Mouse (Mus musculus): ENCODE data around the gene Ndufs6. TPM values are rescaled to one million over a fixed set of nuclear protein-coding genes. Genes with fewer than 3 reads are reported as not detected.

Ndufs6 gene
- polyA plus RNA-seq, 1 experiment: 150 TPM

DNA sequence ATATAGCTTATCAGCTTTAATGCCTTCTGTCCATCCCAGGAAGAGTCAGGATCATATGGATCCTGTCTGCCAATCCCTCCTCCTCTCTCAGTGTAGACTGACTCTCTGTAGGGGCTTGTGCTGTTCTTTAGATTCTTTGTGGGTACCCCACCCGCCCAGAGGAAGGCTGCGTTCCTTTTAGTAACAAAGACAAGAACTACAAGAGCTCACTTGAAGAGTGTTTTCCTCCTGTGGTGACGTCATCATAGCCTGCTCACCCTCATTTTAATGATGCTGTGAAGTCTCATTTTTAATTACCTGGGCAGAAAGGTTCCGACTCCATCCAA is 22.3 kb downstream of the Ndufs6 start:
- no peaks in the 10 kb centered on the region for H3K4me1 ChIP-seq (ENCODE audit: control insufficient read depth, insufficient read depth, low read length)
- H3K27ac ChIP-seq (ENCODE audit: control insufficient read depth, insufficient read depth, low read depth, low read length): no peak overlapping the region
- H3K27me3 ChIP-seq (ENCODE audit: control insufficient read depth, insufficient read depth, low read length): no peaks in the 10 kb centered on the region
- H3K36me3 ChIP-seq (ENCODE audit: control insufficient read depth, insufficient read depth, low read length): no peaks in the 10 kb centered on the region
- H3K4me3 ChIP-seq (ENCODE audit: control insufficient read depth, low read depth, low read length): no peak overlapping the region
- TF ChIP-seq CTCF (IDR thresholded peaks at IDR 0.05; ENCODE audit: control insufficient read depth, insufficient read depth, insufficient replicate concordance, low read depth, low read length): no peak
- no peak for TF ChIP-seq POLR2A (IDR thresholded peaks at IDR 0.05; ENCODE audit: control insufficient read depth, low read depth, low read length)

DNA sequence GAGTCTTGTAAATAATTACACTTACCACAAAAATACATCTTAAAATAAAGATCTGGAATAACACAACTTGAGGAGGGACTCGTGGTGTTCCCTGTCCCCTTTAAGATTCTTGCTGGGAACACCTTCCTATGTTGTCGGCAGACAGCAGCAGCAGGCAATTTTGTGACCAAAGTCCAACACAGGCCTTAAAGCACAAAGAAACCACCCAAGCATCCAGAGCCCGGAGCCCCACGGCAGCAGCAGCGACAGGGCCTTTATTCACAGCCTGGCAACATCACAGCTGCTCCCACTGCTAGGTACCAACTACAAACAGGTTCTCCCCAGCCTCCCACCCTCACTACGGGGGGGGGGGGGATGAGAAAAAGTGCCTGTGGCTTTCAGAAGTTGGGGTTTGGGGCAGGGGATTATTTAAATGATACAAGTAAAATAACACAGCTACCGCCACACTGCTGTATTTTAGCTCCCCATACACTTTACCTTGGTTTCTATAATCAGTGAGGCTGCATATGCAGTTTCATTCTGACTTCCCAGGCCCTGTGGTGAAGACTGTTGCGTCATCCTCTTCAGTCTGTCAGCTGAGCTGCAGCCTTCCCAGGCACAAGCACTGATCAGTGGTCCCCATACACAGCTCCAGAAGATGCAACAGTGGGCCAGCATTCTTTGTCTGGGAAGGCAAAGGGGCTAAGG is 22.8 kb downstream of the Ndufs6 start:
- H3K4me3 ChIP-seq (ENCODE audit: control insufficient read depth, low read depth, low read length): no peak overlapping the region
- no peak overlapping the region for H3K27ac ChIP-seq (ENCODE audit: control insufficient read depth, insufficient read depth, low read depth, low read length)
- no peaks in the 10 kb centered on the region for H3K4me1 ChIP-seq (ENCODE audit: control insufficient read depth, insufficient read depth, low read length)
- H3K36me3 ChIP-seq (ENCODE audit: control insufficient read depth, insufficient read depth, low read length): no peaks in the 10 kb centered on the region
- no peaks in the 10 kb centered on the region for H3K27me3 ChIP-seq (ENCODE audit: control insufficient read depth, insufficient read depth, low read length)
- no peak for TF ChIP-seq CTCF (IDR thresholded peaks at IDR 0.05; ENCODE audit: control insufficient read depth, insufficient read depth, insufficient replicate concordance, low read depth, low read length)
- TF ChIP-seq POLR2A (IDR thresholded peaks at IDR 0.05; ENCODE audit: control insufficient read depth, low read depth, low read length): no peak

DNA sequence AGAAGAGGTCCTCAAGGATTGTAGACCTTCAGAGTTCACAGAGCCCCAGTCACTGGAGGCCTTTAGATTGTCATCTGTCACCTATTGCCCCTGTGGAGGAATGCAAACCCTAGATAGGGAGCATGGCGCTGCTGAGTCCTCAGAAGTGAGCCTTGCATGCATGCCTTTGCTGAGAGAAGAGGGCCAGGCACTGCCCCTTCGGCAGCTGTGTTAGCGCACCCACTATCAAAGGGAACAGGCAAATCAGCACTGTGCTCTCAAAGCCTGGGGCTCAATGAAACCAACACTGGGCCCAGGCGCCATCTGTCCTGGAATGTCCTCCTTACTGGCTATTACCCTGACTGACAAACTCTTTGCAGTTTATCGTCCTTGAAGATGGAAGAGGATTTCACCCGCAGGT is 23.6 kb downstream of the Ndufs6 start:
- Histone ChIP-seq H3K27me3 (ENCODE audit: control insufficient read depth, insufficient read depth, low read length) (no peaks in the 10 kb centered on the region), H3K36me3 (ENCODE audit: control insufficient read depth, insufficient read depth, low read length) (no peaks in the 10 kb centered on the region), H3K27ac (ENCODE audit: control insufficient read depth, insufficient read depth, low read depth, low read length) (no peak overlapping the region), H3K4me3 (ENCODE audit: control insufficient read depth, low read depth, low read length) (no peak overlapping the region), H3K4me1 (ENCODE audit: control insufficient read depth, insufficient read depth, low read length) (no peaks in the 10 kb centered on the region)
- no peak for TF ChIP-seq POLR2A (IDR thresholded peaks at IDR 0.05; ENCODE audit: control insufficient read depth, low read depth, low read length)
- no peak for TF ChIP-seq CTCF (IDR thresholded peaks at IDR 0.05; ENCODE audit: control insufficient read depth, insufficient read depth, insufficient replicate concordance, low read depth, low read length)

DNA sequence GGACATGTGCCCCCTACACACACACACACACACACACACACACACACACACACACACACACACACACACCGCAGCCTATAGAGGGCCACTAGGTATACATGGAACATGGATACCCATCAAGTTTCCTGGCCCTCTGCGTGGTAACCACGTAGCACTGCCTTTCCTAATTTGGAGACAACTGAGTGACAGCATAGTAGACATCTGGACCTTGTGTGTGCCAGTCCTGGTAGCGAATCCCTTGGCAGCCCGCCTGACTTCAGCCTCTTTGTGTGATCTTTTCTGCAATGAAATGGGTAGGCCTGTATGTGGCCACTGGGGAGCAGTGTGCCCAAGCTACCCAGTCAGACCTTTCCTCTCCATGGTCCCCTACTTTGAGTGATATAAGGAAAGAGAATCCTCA is 29.0 kb downstream of the Ndufs6 start:
- no peaks in the 10 kb centered on the region for H3K36me3 ChIP-seq (ENCODE audit: control insufficient read depth, insufficient read depth, low read length)
- no peak overlapping the region for H3K27ac ChIP-seq (ENCODE audit: control insufficient read depth, insufficient read depth, low read depth, low read length)
- H3K4me3 ChIP-seq (ENCODE audit: control insufficient read depth, low read depth, low read length): no peak overlapping the region
- H3K27me3 ChIP-seq (ENCODE audit: control insufficient read depth, insufficient read depth, low read length): no peaks in the 10 kb centered on the region
- no peaks in the 10 kb centered on the region for H3K4me1 ChIP-seq (ENCODE audit: control insufficient read depth, insufficient read depth, low read length)
- TF ChIP-seq POLR2A (IDR thresholded peaks at IDR 0.05; ENCODE audit: control insufficient read depth, low read depth, low read length): no peak
- TF ChIP-seq CTCF (IDR thresholded peaks at IDR 0.05; ENCODE audit: control insufficient read depth, insufficient read depth, insufficient replicate concordance, low read depth, low read length): no peak

DNA sequence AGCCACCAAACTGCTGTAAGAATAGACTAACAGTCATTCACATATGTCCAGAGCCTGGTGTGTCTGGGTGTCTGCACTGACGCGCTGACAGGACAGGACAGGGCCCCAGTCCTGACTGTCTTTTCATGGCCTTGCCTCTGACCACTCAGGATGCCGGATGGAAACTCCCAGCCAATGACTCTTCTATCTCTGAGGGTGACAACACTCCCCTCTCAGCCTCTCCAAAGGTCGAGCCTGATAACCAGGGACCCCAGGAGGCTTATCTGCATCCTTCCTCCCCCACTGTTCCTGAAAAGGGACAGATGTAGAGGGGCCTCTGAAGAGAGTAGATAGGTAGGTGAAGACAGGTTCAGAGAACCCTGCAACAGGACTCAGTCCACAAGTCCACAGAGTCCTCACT is 29.6 kb downstream of the Ndufs6 start:
- no peak overlapping the region for H3K4me3 ChIP-seq (ENCODE audit: control insufficient read depth, low read depth, low read length)
- H3K4me1 ChIP-seq (ENCODE audit: control insufficient read depth, insufficient read depth, low read length): no peaks in the 10 kb centered on the region
- H3K36me3 ChIP-seq (ENCODE audit: control insufficient read depth, insufficient read depth, low read length): no peaks in the 10 kb centered on the region
- TF ChIP-seq POLR2A (IDR thresholded peaks at IDR 0.05; ENCODE audit: control insufficient read depth, low read depth, low read length) (no peak), CTCF (IDR thresholded peaks at IDR 0.05; ENCODE audit: control insufficient read depth, insufficient read depth, insufficient replicate concordance, low read depth, low read length) (no peak)
- H3K27me3 ChIP-seq (ENCODE audit: control insufficient read depth, insufficient read depth, low read length): no peaks in the 10 kb centered on the region
- no peak overlapping the region for H3K27ac ChIP-seq (ENCODE audit: control insufficient read depth, insufficient read depth, low read depth, low read length)

DNA sequence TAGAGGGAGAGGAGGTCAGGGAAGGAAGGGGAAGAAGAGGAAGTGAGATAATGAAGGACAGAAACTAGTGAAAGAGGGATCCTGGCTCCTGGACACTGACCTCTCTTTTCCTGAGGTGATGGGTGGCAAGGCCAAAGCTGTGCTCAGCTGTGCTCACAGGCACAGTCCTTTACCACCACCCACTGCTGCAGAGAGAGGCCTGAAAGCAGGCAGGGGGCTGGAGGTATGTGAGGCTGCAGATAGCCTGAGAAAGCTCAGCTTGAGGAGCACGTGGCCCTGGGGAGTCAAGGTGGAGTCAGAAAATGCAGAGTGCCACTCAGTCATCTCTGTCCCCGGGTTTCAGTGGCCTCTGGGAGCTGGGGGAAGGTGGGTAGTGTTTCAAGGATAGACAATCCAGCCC is 37.2 kb downstream of the Ndufs6 start:
- Histone ChIP-seq H3K27me3 (ENCODE audit: control insufficient read depth, insufficient read depth, low read length) (no peaks in the 10 kb centered on the region), H3K4me3 (ENCODE audit: control insufficient read depth, low read depth, low read length) (no peak overlapping the region), H3K27ac (ENCODE audit: control insufficient read depth, insufficient read depth, low read depth, low read length) (no peak overlapping the region), H3K4me1 (ENCODE audit: control insufficient read depth, insufficient read depth, low read length) (no peaks in the 10 kb centered on the region), H3K36me3 (ENCODE audit: control insufficient read depth, insufficient read depth, low read length) (no peaks in the 10 kb centered on the region)
- TF ChIP-seq POLR2A (IDR thresholded peaks at IDR 0.05; ENCODE audit: control insufficient read depth, low read depth, low read length): no peak
- no peak for TF ChIP-seq CTCF (IDR thresholded peaks at IDR 0.05; ENCODE audit: control insufficient read depth, insufficient read depth, insufficient replicate concordance, low read depth, low read length)

- no peak overlapping the region for H3K27ac ChIP-seq (ENCODE audit: control insufficient read depth, insufficient read depth, low read depth, low read length)
- no peaks in the 10 kb centered on the region for H3K36me3 ChIP-seq (ENCODE audit: control insufficient read depth, insufficient read depth, low read length)
- TF ChIP-seq POLR2A (IDR thresholded peaks at IDR 0.05; ENCODE audit: control insufficient read depth, low read depth, low read length): no peak
- TF ChIP-seq CTCF (IDR thresholded peaks at IDR 0.05; ENCODE audit: control insufficient read depth, insufficient read depth, insufficient replicate concordance, low read depth, low read length): no peak
- H3K4me1 ChIP-seq (ENCODE audit: control insufficient read depth, insufficient read depth, low read length): no peaks in the 10 kb centered on the region
- no peak overlapping the region for H3K4me3 ChIP-seq (ENCODE audit: control insufficient read depth, low read depth, low read length)
- no peaks in the 10 kb centered on the region for H3K27me3 ChIP-seq (ENCODE audit: control insufficient read depth, insufficient read depth, low read length)
Measured at GRCm38 (mm10) chr13:73290206-73290605, 38.1 kb downstream of the Ndufs6 start.

DNA sequence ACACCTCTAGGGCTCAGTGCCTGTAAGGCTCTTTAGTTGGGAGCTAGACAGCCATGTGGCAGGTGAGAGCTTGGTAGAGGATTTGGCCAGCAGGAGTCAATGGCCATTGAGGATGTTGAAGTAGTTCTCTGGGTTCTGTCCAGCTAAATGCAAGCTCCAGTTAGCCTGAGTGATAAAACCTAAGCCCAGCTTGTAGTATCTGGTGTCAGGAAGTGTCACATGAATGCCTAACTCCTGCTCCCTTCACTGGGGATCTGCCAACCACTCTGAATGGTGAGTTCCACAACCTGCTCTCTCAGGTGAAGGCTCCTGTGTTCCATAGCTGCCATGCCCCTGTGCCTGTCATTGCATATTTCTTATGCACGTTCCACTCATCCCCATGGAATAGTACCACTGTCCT is 44.8 kb downstream of the Ndufs6 start:
- TF ChIP-seq POLR2A (IDR thresholded peaks at IDR 0.05; ENCODE audit: control insufficient read depth, low read depth, low read length) (no peak), CTCF (IDR thresholded peaks at IDR 0.05; ENCODE audit: control insufficient read depth, insufficient read depth, insufficient replicate concordance, low read depth, low read length) (no peak)
- Histone ChIP-seq H3K4me1 (ENCODE audit: control insufficient read depth, insufficient read depth, low read length) (no peaks in the 10 kb centered on the region), H3K27ac (ENCODE audit: control insufficient read depth, insufficient read depth, low read depth, low read length) (no peak overlapping the region), H3K27me3 (ENCODE audit: control insufficient read depth, insufficient read depth, low read length) (no peaks in the 10 kb centered on the region), H3K4me3 (ENCODE audit: control insufficient read depth, low read depth, low read length) (no peak overlapping the region), H3K36me3 (ENCODE audit: control insufficient read depth, insufficient read depth, low read length) (no peaks in the 10 kb centered on the region)
